Mouse (Mus musculus) cortical plate, adult 2 months (tissue): Measurements from ENCODE around the gene Prr14.

Experiments used
- CTCF ChIP-seq: fragments of 200-500 bp; IDR thresholded peaks from 2 replicates; pipeline ENCODE4 v1.5.1; 2011; ENCODE audit warnings: mild to moderate bottlenecking, control low read depth, low read length; ENCODE audit not compliant: insufficient read depth; ENCODE audit errors: extremely low read depth
- POLR2A ChIP-seq: fragments of 200-500 bp; IDR thresholded peaks from 2 replicates; pipeline ENCODE4 v1.6.1; 2011; ENCODE audit warnings: mild to moderate bottlenecking, low read length, control low read depth; ENCODE audit not compliant: insufficient read depth; ENCODE audit errors: extremely low read depth

GRCm38 (mm10) chr7:127485416-127485815, 26.0 kb downstream of the Prr14 start:
- TF ChIP-seq CTCF = no peak
- TF ChIP-seq POLR2A = no peak
